Mouse (Mus musculus) intestine, embryonic 16.5 days (tissue): ENCODE measurements around the gene Dnase2a. TPM values are rescaled to one million over a fixed set of nuclear protein-coding genes. Genes with fewer than 3 reads are reported as not detected.
"Not testable (repeated sequence)": the region's sequence is repeated elsewhere in the genome, so short reads cannot be mapped to it uniquely, and the experiment has no call there.

Experiments used
- ATAC-seq: fragments of 200-750 bp; cut with Nextera tagmentation; 2 replicates; pipeline ENCODE4 v1.8.0; 2017; ENCODE audit warnings: moderate TSS enrichment, moderate library complexity
- H3K27ac ChIP-seq: fragments of 300-500 bp; sonication (generic); 2 replicates; pipeline ENCODE4 v1.5.1; 2014; ENCODE audit warnings: mild to moderate bottlenecking, low read length
- H3K27me3 ChIP-seq: fragments of 300-500 bp; sonication (generic); replicated peaks from 2 replicates; pipeline ENCODE4 v1.6.1; 2014; ENCODE audit warnings: low read length, control low read depth, mixed read lengths; ENCODE audit not compliant: control insufficient read depth, insufficient read depth
- H3K36me3 ChIP-seq: fragments of 300-500 bp; sonication (generic); 2 replicates; pipeline ENCODE4 v1.6.1; 2014; ENCODE audit warnings: low read length, control low read depth; ENCODE audit not compliant: control insufficient read depth, insufficient read depth
- H3K4me1 ChIP-seq: fragments of 300-500 bp; sonication (generic); 2 replicates; pipeline ENCODE4 v1.6.1; 2014; ENCODE audit warnings: low read length, control low read depth, mixed read lengths; ENCODE audit not compliant: control insufficient read depth, insufficient read depth
- H3K4me2 ChIP-seq: fragments of 300-500 bp; sonication (generic); 2 replicates; pipeline ENCODE4 v1.6.1; 2014; ENCODE audit warnings: low read depth, low read length, control low read depth
- H3K4me3 ChIP-seq: fragments of 300-500 bp; sonication (generic); 2 replicates; pipeline ENCODE4 v1.5.1; 2014; ENCODE audit warnings: mild to moderate bottlenecking, low read length
- H3K9ac ChIP-seq: fragments of 300-500 bp; sonication (generic); 2 replicates; pipeline ENCODE4 v1.6.1; 2014; ENCODE audit warnings: low read depth, low read length
- H3K9me3 ChIP-seq: fragments of 300-500 bp; sonication (generic); 2 replicates; pipeline ENCODE4 v1.6.1; 2016; ENCODE audit warnings: low read length, control low read depth; ENCODE audit not compliant: control insufficient read depth
- WGBS: fragments of 180-500 bp; shearing (Covaris S2); extraction: QIAGEN DNeasy Blood & Tissue Kit; methylation state at CpG from one replicate; pipeline ENCODE4 v1.1.7; 2014; 5-methylcytosine and 5-hydroxymethylcytosine counted together
- polyA plus RNA-seq: library from polyadenylated mRNA; unstranded; fragments of >200 nt; fragmentation: Nextera tagmentation; extraction: Ambion mirVana; gene quantifications from 2 replicates; pipeline ENCODE4 v1.2.1, GENCODE M21; 2015

Dnase2a gene
- polyA plus RNA-seq, 1 experiment from 2014 or later, result 10.2 TPM

GRCm38 (mm10) chr8:84904351-84904750, 4.0 kb upstream of the Dnase2a start:
- Histone ChIP-seq H3K9me3 (no peaks in the 10 kb centered on the region), H3K27me3 (peaks cover 2% of the 10 kb centered on the region; the same call in 1 of the 2 replicates), H3K36me3 (no peaks in the 10 kb centered on the region), H3K4me1 (peaks cover 7% of the 10 kb centered on the region; the same call in 1 of the 2 replicates), H3K9ac (no peak overlapping the region), H3K27ac (no peak overlapping the region), H3K4me2 (no peak overlapping the region), H3K4me3 (no peak overlapping the region)
- 91% methylated on average over 7 of the region's 7 CpGs for WGBS
- ATAC-seq, result no peak

- no peaks in the 10 kb centered on the region for H3K36me3 ChIP-seq
- H3K9me3 ChIP-seq, result no peaks in the 10 kb centered on the region
- WGBS, result 91% methylated on average over 9 of the region's 9 CpGs
- H3K27ac ChIP-seq, result no peak overlapping the region
- H3K27me3 ChIP-seq, result peaks cover 11% of the 10 kb centered on the region
- peaks cover 5% of the 10 kb centered on the region; the same call in 1 of the 2 replicates for H3K4me1 ChIP-seq
- H3K9ac ChIP-seq, result no peak overlapping the region
- no peak for ATAC-seq
- H3K4me3 ChIP-seq, result no peak overlapping the region
- no peak overlapping the region for H3K4me2 ChIP-seq
Measured at GRCm38 (mm10) chr8:84907037-84907436, 1.3 kb upstream of the Dnase2a start.

- peaks cover 15% of the 10 kb centered on the region for H3K27me3 ChIP-seq
- no peak for ATAC-seq
- no peak overlapping the region for H3K9ac ChIP-seq
- 78% methylated on average over 8 of the region's 8 CpGs for WGBS
- H3K4me1 ChIP-seq, result peaks cover 5% of the 10 kb centered on the region; the same call in 1 of the 2 replicates
- no peak overlapping the region for H3K4me2 ChIP-seq
- H3K27ac ChIP-seq, result no peak overlapping the region
- H3K4me3 ChIP-seq, result no peak overlapping the region
- no peaks in the 10 kb centered on the region for H3K36me3 ChIP-seq
- H3K9me3 ChIP-seq, result no peaks in the 10 kb centered on the region
Measured at GRCm38 (mm10) chr8:84907493-84907892, 867 bp upstream of the Dnase2a start.

- peak overlapping the region; percentile 93 for H3K4me2 ChIP-seq
- H3K27me3 ChIP-seq, result peaks cover 20% of the 10 kb centered on the region
- not testable (repeated sequence) for ATAC-seq, H3K27ac ChIP-seq, H3K9me3 ChIP-seq, H3K36me3 ChIP-seq, H3K4me1 ChIP-seq
- H3K4me3 ChIP-seq, result peak overlapping the region; percentile 66
- H3K9ac ChIP-seq, result 0 out of 2 replicates have a peak overlapping the region, but pooled peaks have one; percentile 40
- 22% methylated on average over 7 of the region's 7 CpGs for WGBS
Measured at GRCm38 (mm10) chr8:84907979-84908378, 381 bp upstream of the Dnase2a start.

- Histone ChIP-seq H3K9ac (peak overlapping the region; percentile 73), H3K4me1 (peaks cover 11% of the 10 kb centered on the region; the same call in 1 of the 2 replicates), H3K4me2 (peak overlapping the region; percentile 93), H3K9me3 (peaks cover 4% of the 10 kb centered on the region; the same call in 1 of the 2 replicates), H3K36me3 (no peaks in the 10 kb centered on the region), H3K4me3 (peak overlapping the region; percentile 66), H3K27ac (no peak overlapping the region), H3K27me3 (peaks cover 23% of the 10 kb centered on the region)
- WGBS, result 51% methylated on average over 20 of the region's 20 CpGs
- no peak for ATAC-seq
Measured at GRCm38 (mm10) chr8:84909162-84909767, 905 bp downstream of the Dnase2a start.

GRCm38 (mm10) chr8:84909949-84910348, 1.6 kb downstream of the Dnase2a start:
- ATAC-seq, result no peak

GRCm38 (mm10) chr8:84910551-84910950, 2.2 kb downstream of the Dnase2a start:
- Histone ChIP-seq H3K27ac (no peak overlapping the region), H3K9me3 (peaks cover 4% of the 10 kb centered on the region; the same call in 1 of the 2 replicates), H3K36me3 (no peaks in the 10 kb centered on the region), H3K4me3 (no peak overlapping the region), H3K4me2 (no peak overlapping the region), H3K9ac (no peak overlapping the region), H3K27me3 (peaks cover 23% of the 10 kb centered on the region), H3K4me1 (peaks cover 11% of the 10 kb centered on the region; the same call in 1 of the 2 replicates)
- no peak for ATAC-seq
- WGBS, result 87% methylated on average over 6 of the region's 6 CpGs

More at GRCm38 (mm10) chr8:84909949-84910348, 1.6 kb downstream of the Dnase2a start:
- H3K27me3 ChIP-seq, result peaks cover 23% of the 10 kb centered on the region
- no peak overlapping the region for H3K27ac ChIP-seq
- H3K9me3 ChIP-seq, result peaks cover 4% of the 10 kb centered on the region; the same call in 1 of the 2 replicates
- WGBS, result 69% methylated on average over 5 of the region's 5 CpGs
- H3K36me3 ChIP-seq, result no peaks in the 10 kb centered on the region
- no peak overlapping the region for H3K4me2 ChIP-seq
- no peak overlapping the region for H3K9ac ChIP-seq
- no peak overlapping the region for H3K4me3 ChIP-seq
- peaks cover 11% of the 10 kb centered on the region; the same call in 1 of the 2 replicates for H3K4me1 ChIP-seq

- Histone ChIP-seq H3K9ac (no peak overlapping the region), H3K27ac (no peak overlapping the region), H3K27me3 (peaks cover 25% of the 10 kb centered on the region), H3K9me3 (peaks cover 4% of the 10 kb centered on the region; the same call in 1 of the 2 replicates), H3K36me3 (no peaks in the 10 kb centered on the region), H3K4me3 (no peak overlapping the region), H3K4me1 (peaks cover 11% of the 10 kb centered on the region; the same call in 1 of the 2 replicates), H3K4me2 (no peak overlapping the region)
- no peak for ATAC-seq
- WGBS, result 88% methylated on average over 9 of the region's 9 CpGs
Measured at GRCm38 (mm10) chr8:84911854-84912253, 3.5 kb downstream of the Dnase2a start.

- Histone ChIP-seq H3K4me3 (peak overlapping the region; percentile 53), H3K27ac (no peak overlapping the region), H3K27me3 (peaks cover 25% of the 10 kb centered on the region), H3K9ac (peak overlapping the region; percentile 64), H3K4me2 (peak overlapping the region; percentile 87), H3K36me3 (no peaks in the 10 kb centered on the region), H3K4me1 (peaks cover 11% of the 10 kb centered on the region; the same call in 1 of the 2 replicates), H3K9me3 (peaks cover 4% of the 10 kb centered on the region; the same call in 1 of the 2 replicates)
- ATAC-seq, result no peak
- WGBS, result 26% methylated on average over 27 of the region's 27 CpGs
Measured at GRCm38 (mm10) chr8:84912391-84912790, 4.0 kb downstream of the Dnase2a start.
